Mouse (Mus musculus): ENCODE measurements around the gene Acot6. TPM values are rescaled to one million over a fixed set of nuclear protein-coding genes. Genes with fewer than 3 reads are reported as not detected.

Acot6 gene
- total and polyA plus RNA-seq, 2 experiments from 2014 or later: 1.7 to 4.7 TPM

DNA sequence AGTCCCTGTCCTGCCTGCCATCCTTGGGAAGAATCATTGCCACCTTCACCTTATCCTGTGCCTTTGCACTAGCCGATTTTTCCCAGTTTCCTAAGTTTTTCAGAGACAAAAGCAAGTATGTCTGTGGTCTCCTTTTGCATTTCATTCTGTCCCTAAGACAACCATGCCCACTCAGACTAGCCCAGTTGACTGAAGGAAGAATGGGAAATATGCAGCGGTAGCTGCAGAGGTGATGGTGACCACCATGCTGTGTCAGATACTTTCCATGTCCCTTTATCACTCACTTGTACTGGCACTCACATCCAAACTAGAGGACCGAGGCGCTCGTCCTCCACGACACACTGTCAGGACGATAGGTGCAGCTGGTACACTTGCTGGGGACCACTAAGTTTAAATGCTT lies 36.7 kb downstream of the Acot6 start:
- H3K9me3 ChIP-seq (ENCODE audit: low read length): no peaks in the 10 kb centered on the region
- no peak for ATAC-seq (ENCODE audit: low FRiP score)

DNA sequence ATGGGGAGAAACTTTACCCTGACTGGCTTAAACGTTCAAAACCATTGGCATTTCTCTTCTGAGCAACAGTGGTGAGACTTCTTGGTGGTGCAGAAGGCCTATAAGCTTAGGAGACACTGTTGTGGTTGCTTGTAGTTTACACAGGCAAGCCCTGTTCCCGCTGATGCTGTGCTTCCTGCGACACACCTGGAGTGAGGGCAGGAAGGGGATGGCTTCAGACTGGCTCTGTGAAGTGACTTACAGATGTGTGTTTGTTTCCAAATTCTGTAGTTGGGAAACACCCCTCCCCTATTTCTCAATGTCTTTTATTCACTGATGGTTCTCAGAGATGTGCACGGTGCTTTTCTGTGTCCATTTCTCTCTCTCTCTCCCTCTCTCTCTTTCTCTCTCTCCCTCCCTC lies 39.7 kb downstream of the Acot6 start:
- no peak for TF ChIP-seq CTCF (IDR thresholded peaks at IDR 0.05)
- ATAC-seq (ENCODE audit: low FRiP score) (no peak), DNase-seq (ENCODE audit: low spot score) (no peak)
- Histone ChIP-seq H3K36me3 (ENCODE audit: insufficient read depth, low read length) (peaks cover 35% of the 10 kb centered on the region), H3K4me2 (ENCODE audit: low read depth, low read length, poor library complexity, severe bottlenecking) (no peak overlapping the region), H3K4me3 (ENCODE audit: low read depth, low read length) (no peak overlapping the region), H3K27me3 (ENCODE audit: insufficient read depth, low read length) (no peaks in the 10 kb centered on the region), H3K4me1 (ENCODE audit: insufficient read depth, low read length) (no peaks in the 10 kb centered on the region), H3K9me3 (ENCODE audit: low read length) (no peaks in the 10 kb centered on the region), H3K27ac (ENCODE audit: low read depth, low read length) (no peak overlapping the region), H3K9ac (replicated peaks; ENCODE audit: low read length, poor library complexity, severe bottlenecking) (no peak overlapping the region)
- 75% methylated on average over 4 of the region's 4 CpGs for WGBS

More for the DNA sequence above, 36.7 kb downstream of the Acot6 start:
- H3K27ac ChIP-seq (ENCODE audit: low read depth, low read length): no peak overlapping the region
- 95% methylated on average over 7 of the region's 7 CpGs for WGBS
- DNase-seq (ENCODE audit: low spot score): no peak
- H3K36me3 ChIP-seq (ENCODE audit: insufficient read depth, low read length): peaks cover 35% of the 10 kb centered on the region
- no peak for TF ChIP-seq CTCF (IDR thresholded peaks at IDR 0.05)
- no peak overlapping the region for H3K4me3 ChIP-seq (ENCODE audit: low read depth, low read length)
- H3K9ac ChIP-seq (replicated peaks; ENCODE audit: low read length, poor library complexity, severe bottlenecking): no peak overlapping the region
- H3K4me1 ChIP-seq (ENCODE audit: insufficient read depth, low read length): no peaks in the 10 kb centered on the region
- no peaks in the 10 kb centered on the region for H3K27me3 ChIP-seq (ENCODE audit: insufficient read depth, low read length)
- H3K4me2 ChIP-seq (ENCODE audit: low read depth, low read length, poor library complexity, severe bottlenecking): no peak overlapping the region

DNA sequence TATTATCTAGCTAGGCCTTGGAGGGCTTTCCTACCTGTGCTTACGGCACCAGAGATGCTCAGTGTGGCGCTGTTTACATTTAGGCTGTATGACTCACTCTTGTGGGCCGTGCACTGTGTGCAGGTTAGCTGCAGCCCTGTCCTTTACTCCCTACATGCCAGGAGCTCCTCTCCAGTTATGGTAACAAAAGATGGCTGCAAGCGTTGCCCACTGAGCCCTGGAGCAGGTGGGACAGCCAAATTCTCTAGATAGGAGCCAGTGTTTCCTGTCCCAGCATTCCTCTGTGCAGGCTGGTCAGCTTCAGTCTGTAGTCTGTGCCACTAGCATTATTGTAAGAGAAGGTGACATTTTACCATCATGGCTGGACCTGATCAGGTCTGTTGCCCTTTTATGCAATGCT lies 40.8 kb downstream of the Acot6 start:
- TF ChIP-seq CTCF (IDR thresholded peaks at IDR 0.05): no peak
- 84% methylated on average over 4 of the region's 4 CpGs for WGBS
- H3K4me3 ChIP-seq (ENCODE audit: low read depth, low read length): no peak overlapping the region
- no peaks in the 10 kb centered on the region for H3K9me3 ChIP-seq (ENCODE audit: low read length)
- no peak overlapping the region for H3K4me2 ChIP-seq (ENCODE audit: low read depth, low read length, poor library complexity, severe bottlenecking)
- no peak for DNase-seq (ENCODE audit: low spot score)
- no peaks in the 10 kb centered on the region for H3K4me1 ChIP-seq (ENCODE audit: insufficient read depth, low read length)
- no peaks in the 10 kb centered on the region for H3K27me3 ChIP-seq (ENCODE audit: insufficient read depth, low read length)
- peaks cover 28% of the 10 kb centered on the region for H3K36me3 ChIP-seq (ENCODE audit: insufficient read depth, low read length)
- ATAC-seq (ENCODE audit: low FRiP score): no peak
- H3K27ac ChIP-seq (ENCODE audit: low read depth, low read length): no peak overlapping the region
- H3K9ac ChIP-seq (replicated peaks; ENCODE audit: low read length, poor library complexity, severe bottlenecking): no peak overlapping the region

DNA sequence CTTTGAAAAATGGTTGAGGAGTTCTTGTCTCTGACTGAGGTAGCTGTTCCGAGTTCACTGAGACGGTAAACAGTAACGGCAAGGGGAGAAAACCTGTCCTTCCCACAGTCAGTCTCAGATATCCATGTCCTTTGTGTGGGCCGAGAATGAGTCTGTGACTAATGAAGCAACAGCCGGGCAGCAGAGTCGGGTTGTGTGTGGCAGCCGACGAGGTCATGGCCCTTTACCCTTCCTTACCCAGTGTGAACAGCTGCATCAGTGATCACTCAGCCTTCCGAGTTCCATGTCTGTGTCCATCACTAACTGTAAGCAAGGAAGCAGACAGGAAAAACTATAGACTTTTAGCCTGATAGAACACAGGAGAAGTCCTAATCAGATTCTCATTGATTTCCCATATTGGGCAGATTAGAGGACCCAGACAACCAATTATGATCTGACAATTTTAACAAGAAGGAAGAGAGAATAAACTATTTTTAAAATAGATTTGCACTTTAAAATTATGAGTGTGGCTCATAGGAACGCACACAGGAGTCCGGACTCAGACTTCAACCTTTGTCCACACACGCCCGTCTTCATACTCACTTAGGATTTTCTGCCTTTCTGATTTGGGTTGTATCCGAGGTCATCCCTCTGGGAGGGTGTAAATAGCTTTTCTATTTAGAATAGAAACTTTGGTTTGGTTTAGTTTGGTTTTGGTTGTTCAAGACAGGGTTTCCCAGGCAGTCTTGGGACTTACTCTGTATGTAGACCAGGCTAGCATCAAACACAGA lies 42.0 kb downstream of the Acot6 start:
- Histone ChIP-seq H3K4me1 (ENCODE audit: insufficient read depth, low read length) (no peaks in the 10 kb centered on the region), H3K4me3 (ENCODE audit: low read depth, low read length) (no peak overlapping the region), H3K4me2 (ENCODE audit: low read depth, low read length, poor library complexity, severe bottlenecking) (no peak overlapping the region), H3K27ac (ENCODE audit: low read depth, low read length) (no peak overlapping the region), H3K27me3 (ENCODE audit: insufficient read depth, low read length) (no peaks in the 10 kb centered on the region), H3K9ac (replicated peaks; ENCODE audit: low read length, poor library complexity, severe bottlenecking) (no peak overlapping the region), H3K9me3 (ENCODE audit: low read length) (no peaks in the 10 kb centered on the region), H3K36me3 (ENCODE audit: insufficient read depth, low read length) (peaks cover 18% of the 10 kb centered on the region)
- DNase-seq (ENCODE audit: low spot score) (no peak), ATAC-seq (ENCODE audit: low FRiP score) (no peak)
- no peak for TF ChIP-seq CTCF (IDR thresholded peaks at IDR 0.05)
- WGBS: 63% methylated on average over 14 of the region's 14 CpGs

DNA sequence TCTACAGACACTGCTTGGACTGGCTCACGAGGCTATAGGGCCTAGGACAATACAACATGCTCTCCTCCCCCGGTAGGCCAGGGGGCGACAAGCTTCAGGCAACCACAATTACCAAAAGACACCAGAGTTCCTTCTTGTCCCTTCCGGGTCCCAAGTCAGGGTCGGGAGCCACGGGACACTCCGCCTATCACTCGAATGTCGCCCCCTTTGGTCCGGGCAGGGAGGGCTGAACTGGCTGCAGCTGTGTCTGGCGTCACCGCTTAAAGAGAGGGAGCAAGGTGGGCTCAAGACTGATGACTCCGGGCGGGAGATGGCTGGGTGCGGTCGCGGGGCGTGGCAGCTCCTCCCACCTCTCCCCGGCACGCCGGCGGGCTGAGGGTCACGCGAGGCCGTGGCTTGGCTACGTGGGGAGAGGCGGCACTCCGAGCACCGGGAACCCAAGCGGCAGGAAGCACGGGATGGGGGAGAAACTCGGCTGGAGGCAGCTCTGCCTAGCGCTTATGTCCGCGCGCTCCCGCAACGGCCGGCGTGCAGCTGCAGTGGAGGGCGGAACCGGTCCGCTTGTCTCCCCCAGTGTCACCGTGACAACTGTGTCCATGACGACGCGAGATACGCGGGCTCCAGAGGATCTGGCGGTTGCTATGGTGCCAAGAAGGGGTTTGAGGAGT lies 47.6 kb downstream of the Acot6 start, which contains the start of gene Pnma1:
TSS of gene Pnma1 (minus strand) at position 536 of the 668 bp plus-strand sequence.
- Histone ChIP-seq H3K27me3 (ENCODE audit: insufficient read depth, low read length) (no peaks in the 10 kb centered on the region), H3K4me1 (ENCODE audit: insufficient read depth, low read length) (no peaks in the 10 kb centered on the region), H3K9me3 (ENCODE audit: low read length) (no peaks in the 10 kb centered on the region), H3K9ac (replicated peaks; ENCODE audit: low read length, poor library complexity, severe bottlenecking) (peak within 1 kb of the TSS; percentile 76), H3K4me2 (ENCODE audit: low read depth, low read length, poor library complexity, severe bottlenecking) (peak within 1 kb of the TSS; percentile 78), H3K36me3 (ENCODE audit: insufficient read depth, low read length) (peaks cover 8% of the 10 kb centered on the region), H3K27ac (ENCODE audit: low read depth, low read length) (peak within 1 kb of the TSS; percentile 80), H3K4me3 (ENCODE audit: low read depth, low read length) (peak within 1 kb of the TSS; percentile 67)
- WGBS: 1% methylated on average over 48 of the region's 50 CpGs
- TF ChIP-seq CTCF (IDR thresholded peaks at IDR 0.05): peak; percentile 75
- DNase-seq (ENCODE audit: low spot score) (peak; percentile 93), ATAC-seq (ENCODE audit: low FRiP score) (peak; percentile 90)

DNA sequence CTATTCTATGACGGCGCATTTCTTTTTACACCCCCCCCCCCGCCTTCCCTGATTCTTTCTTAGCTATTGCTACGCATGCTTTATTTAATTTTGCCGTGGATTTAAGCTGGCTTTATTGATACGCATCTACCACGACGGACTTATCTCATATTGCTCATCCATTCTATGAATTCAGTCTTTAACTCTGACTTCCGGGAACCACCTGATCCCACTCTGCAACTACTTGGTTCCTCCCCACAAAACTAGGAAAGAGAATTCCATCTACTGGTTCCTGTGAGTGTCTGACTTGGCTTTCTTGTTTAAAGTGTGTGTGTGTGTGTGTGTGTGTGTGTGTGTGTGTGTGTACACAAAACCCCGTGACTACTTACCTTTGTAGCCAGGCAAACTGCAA lies 48.2 kb downstream of the Acot6 start:
- Histone ChIP-seq H3K27me3 (ENCODE audit: insufficient read depth, low read length) (no peaks in the 10 kb centered on the region), H3K36me3 (ENCODE audit: insufficient read depth, low read length) (peaks cover 8% of the 10 kb centered on the region), H3K27ac (ENCODE audit: low read depth, low read length) (peak overlapping the region; percentile 80), H3K4me1 (ENCODE audit: insufficient read depth, low read length) (no peaks in the 10 kb centered on the region), H3K9ac (replicated peaks; ENCODE audit: low read length, poor library complexity, severe bottlenecking) (peak overlapping the region; percentile 76; the same call in 1 of the 2 replicates), H3K4me2 (ENCODE audit: low read depth, low read length, poor library complexity, severe bottlenecking) (peak overlapping the region; percentile 78), H3K4me3 (ENCODE audit: low read depth, low read length) (peak overlapping the region; percentile 67), H3K9me3 (ENCODE audit: low read length) (no peaks in the 10 kb centered on the region)
- no peak for DNase-seq (ENCODE audit: low spot score)
- WGBS: 5% methylated on average over 10 of the region's 10 CpGs
- ATAC-seq (ENCODE audit: low FRiP score): peak; percentile 52
- TF ChIP-seq CTCF (IDR thresholded peaks at IDR 0.05): no peak

All from midbrain, postnatal 0 days (tissue).